Mouse (Mus musculus): Measurements from ENCODE around the gene Arhgap24.

DNA sequence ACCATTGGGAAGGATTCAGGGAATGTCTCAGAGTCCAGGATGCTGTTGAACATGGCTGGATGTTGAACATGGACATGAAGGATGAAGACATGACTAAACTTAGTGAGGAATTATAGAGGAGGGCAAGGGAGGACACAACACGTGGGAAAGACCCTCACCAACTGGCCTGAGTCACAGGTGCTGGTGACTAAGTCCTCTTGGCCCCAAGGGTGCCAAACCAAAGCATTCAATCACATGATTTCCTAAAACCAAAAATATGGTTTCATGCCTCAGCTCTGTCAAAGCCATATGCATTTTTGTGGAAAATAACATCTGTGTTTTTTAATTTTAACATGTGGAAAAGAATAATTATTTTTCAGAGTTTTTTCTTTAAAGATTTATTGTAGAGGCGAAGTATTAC, 22.7 kb downstream of the Arhgap24 start:
- TF ChIP-seq CTCF (IDR thresholded peaks at IDR 0.05; ENCODE audit: low read depth, low read length) (no peak), POLR2A (IDR thresholded peaks at IDR 0.05; ENCODE audit: extremely low read depth, insufficient read depth, low read length) (no peak)
